Mouse (Mus musculus) adrenal gland (tissue): ENCODE measurements around the gene Casd1.

Experiments
- intact Hi-C: fragments of 180-260 bp; cut with DNase I; formaldehyde crosslinking; loops from one replicate; pipeline ENCODE4 v1.15.1; 2025
- long read RNA-seq, 2 experiments: library from polyadenylated mRNA; unstranded; transcript quantifications; one replicate each; pipeline ENCODE4 v2.0.0; 2020; ENCODE audit warnings: borderline replicate concordance in 1 of 2; ENCODE audit not compliant: insufficient replicate concordance in 1 of 2

Casd1 gene
- long read RNA-seq, experiment 1, partial matches to known transcripts = 1 of 9 reads
- long read RNA-seq, experiment 1, other reads (novel, unspliced or antisense) = 6 of 9 reads
- long read RNA-seq, experiment 2, partial matches to known transcripts = 4 of 6 reads
- long read RNA-seq, experiment 2, other reads (novel, unspliced or antisense) = 0 of 6 reads

GRCm38 (mm10) chr6:4600658-4601296 is at the start of gene Casd1:
Gene Casd1 (plus strand): TSS chr6:4600839.
- intact Hi-C loops = loop anchor here (5.0 kb wide), 1 partner anchor 147 kb away; the partner anchor contains the start of genes Peg10 and Sgce

- intact Hi-C loops = loop anchor here (5.0 to 10.0 kb wide), 2 partner anchors 339 to 557 kb away; no protein-coding TSS in a partner anchor
Measured at GRCm38 (mm10) chr6:4555366-4555765, 45.3 kb upstream of the Casd1 start.

- intact Hi-C loops = loop anchor here (5.0 to 10.0 kb wide), 2 partner anchors 338 to 555 kb away; no protein-coding TSS in a partner anchor
Measured at GRCm38 (mm10) chr6:4557086-4557485, 43.6 kb upstream of the Casd1 start.

GRCm38 (mm10) chr6:4557678-4558077 is 43.0 kb upstream of the Casd1 start:
- intact Hi-C loops = loop anchor here (5.0 to 10.0 kb wide), 2 partner anchors 337 to 555 kb away; no protein-coding TSS in a partner anchor

- intact Hi-C loops = no loop called here
Measured at GRCm38 (mm10) chr6:4561156-4561555, 39.5 kb upstream of the Casd1 start.

GRCm38 (mm10) chr6:4561621-4562020 is 39.0 kb upstream of the Casd1 start:
- intact Hi-C loops = no loop called here

GRCm38 (mm10) chr6:4562401-4562800 is 38.2 kb upstream of the Casd1 start:
- intact Hi-C loops = no loop called here

GRCm38 (mm10) chr6:4563477-4563876 is 37.2 kb upstream of the Casd1 start:
- intact Hi-C loops = no loop called here

GRCm38 (mm10) chr6:4570412-4570811 is 30.2 kb upstream of the Casd1 start:
- intact Hi-C loops = no loop called here

GRCm38 (mm10) chr6:4577756-4578155 is 22.9 kb upstream of the Casd1 start:
- intact Hi-C loops = no loop called here

- intact Hi-C loops = no loop called here
Measured at GRCm38 (mm10) chr6:4578343-4578742, 22.3 kb upstream of the Casd1 start.

- intact Hi-C loops = no loop called here
Measured at GRCm38 (mm10) chr6:4579620-4580019, 21.0 kb upstream of the Casd1 start.

GRCm38 (mm10) chr6:4583485-4583884 is 17.2 kb upstream of the Casd1 start:
- intact Hi-C loops = no loop called here

GRCm38 (mm10) chr6:4587946-4588345 is 12.7 kb upstream of the Casd1 start:
- intact Hi-C loops = no loop called here

GRCm38 (mm10) chr6:4588722-4589121 is 11.9 kb upstream of the Casd1 start:
- intact Hi-C loops = no loop called here

- intact Hi-C loops = no loop called here
Measured at GRCm38 (mm10) chr6:4590089-4590488, 10.6 kb upstream of the Casd1 start.

- intact Hi-C loops = no loop called here
Measured at GRCm38 (mm10) chr6:4597711-4598110, 2.9 kb upstream of the Casd1 start.

- intact Hi-C loops = loop anchor here (5.0 kb wide), 1 partner anchor 147 kb away; the partner anchor contains the start of genes Peg10 and Sgce
Measured at GRCm38 (mm10) chr6:4600085-4600657, 468 bp upstream of the Casd1 start.

- intact Hi-C loops = loop anchor here (5.0 kb wide), 1 partner anchor 146 kb away; the partner anchor contains the start of genes Peg10 and Sgce
Measured at GRCm38 (mm10) chr6:4601297-4601931, 775 bp downstream of the Casd1 start.

- intact Hi-C loops = loop anchor here (5.0 kb wide), 1 partner anchor 145 kb away; the partner anchor contains the start of genes Peg10 and Sgce
Measured at GRCm38 (mm10) chr6:4602012-4602411, 1.4 kb downstream of the Casd1 start.

GRCm38 (mm10) chr6:4606394-4606793 is 5.8 kb downstream of the Casd1 start:
- intact Hi-C loops = no loop called here
